Mouse (Mus musculus): ENCODE data around the gene Apoc4. TPM values are rescaled to one million over a fixed set of nuclear protein-coding genes. Genes with fewer than 3 reads are reported as not detected.

Gene Apoc4
- polyA plus RNA-seq, 2 experiments from 2014 or later: 0.44 TPM; not detected in 1

DNA sequence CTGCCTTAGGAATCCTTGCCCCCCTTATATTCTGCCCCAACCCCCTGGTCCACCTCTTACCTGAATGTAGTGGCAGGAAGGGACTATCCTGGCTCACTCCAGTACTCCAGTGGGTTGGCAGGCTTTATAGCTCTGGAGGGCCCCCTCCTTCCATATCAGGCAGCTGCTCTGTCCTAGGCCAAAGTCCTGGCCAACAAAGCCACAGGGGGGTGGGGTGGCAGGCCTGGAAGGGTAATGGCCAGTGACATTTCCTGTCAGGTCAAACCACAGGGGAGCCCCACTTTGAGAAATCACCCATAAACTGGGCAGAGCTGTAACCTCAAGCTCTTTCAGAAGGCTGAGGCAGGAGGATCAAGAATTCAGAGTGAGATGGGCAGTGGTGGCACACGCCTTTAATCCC lies 4.6 kb downstream of the Apoc4 start:
- ATAC-seq: no peak

DNA sequence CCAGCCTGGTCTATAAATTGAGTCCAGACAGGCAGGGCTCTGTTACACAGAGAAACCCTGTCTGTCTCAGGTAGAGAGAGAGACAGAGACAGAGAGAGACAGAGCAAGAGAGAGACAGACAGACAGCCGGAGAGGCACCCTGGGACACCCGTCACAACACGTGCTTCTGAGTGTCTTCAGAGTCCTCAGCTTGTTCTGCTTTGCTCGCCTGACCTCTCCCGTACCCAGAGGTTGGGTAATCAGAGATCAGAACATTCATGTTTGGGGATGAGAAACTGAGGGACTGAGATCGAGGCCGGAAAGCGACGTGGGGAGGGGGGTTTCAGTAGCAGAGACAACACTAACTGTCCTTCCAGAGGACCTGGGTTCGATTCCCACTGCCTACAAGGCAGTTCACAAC lies 5.5 kb downstream of the Apoc4 start:
- no peak for ATAC-seq

GRCm38 (mm10) chr7:19673083-19673699 lies 8.1 kb downstream of the Apoc4 start:
- no peak for ATAC-seq

DNA sequence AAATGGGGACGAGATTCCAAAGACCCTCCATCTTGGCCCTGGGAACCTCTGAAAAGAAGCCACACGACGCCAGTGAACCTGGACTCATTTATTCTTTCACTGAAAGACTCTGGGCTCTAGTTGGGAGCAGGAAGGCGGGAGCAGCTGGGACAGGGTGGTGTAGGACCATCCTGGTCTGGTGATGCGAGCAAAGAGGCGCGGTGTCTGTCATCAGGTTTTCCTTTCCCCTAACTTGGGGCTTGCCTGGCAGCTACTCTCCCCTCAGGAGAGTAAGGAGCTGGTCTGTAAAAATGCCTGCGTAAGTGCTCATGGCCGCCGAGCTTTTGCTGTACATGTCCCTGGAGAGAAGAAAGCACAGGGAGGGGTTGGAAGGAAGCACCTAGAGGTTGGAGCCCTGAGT lies 9.8 kb downstream of the Apoc4 start:
- ATAC-seq: no peak

DNA sequence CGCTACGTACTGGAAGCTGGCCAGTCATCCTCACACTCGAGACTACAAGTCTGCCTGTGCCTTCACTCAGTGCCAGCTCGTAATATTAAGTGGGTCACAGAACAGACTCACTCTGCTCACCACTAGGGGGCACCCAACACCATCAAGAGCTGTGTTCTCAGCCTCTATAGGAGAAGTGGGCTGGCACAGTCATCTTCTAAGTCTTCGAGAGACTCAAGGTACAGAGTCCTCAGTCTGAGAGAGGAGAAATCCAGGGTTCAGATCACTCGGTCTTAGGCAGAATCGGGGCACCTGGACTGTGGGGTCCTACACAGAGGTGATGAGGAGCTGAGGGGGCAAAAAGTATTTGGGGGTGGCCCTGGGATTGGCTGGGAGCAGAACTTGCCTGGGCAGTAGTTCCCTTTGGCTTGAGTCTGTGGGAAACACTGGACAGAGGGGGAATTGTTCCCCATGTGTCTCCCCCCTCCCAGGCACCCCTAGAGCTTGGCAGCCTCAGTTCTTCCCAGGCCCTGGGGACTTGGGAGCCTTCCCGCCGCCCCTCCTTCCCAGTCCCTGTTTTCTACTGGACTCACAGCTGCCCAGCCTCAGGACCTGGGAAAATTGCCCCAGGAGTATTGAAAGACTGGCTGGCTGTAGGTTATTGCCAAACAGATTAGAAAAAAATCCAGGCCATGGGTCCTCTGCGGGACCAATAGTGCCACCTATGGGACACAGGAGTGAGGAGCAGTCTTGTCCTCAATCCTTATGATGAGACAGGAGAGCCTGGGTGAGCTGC lies 12.1 kb downstream of the Apoc4 start:
- peak; percentile 56 for ATAC-seq

DNA sequence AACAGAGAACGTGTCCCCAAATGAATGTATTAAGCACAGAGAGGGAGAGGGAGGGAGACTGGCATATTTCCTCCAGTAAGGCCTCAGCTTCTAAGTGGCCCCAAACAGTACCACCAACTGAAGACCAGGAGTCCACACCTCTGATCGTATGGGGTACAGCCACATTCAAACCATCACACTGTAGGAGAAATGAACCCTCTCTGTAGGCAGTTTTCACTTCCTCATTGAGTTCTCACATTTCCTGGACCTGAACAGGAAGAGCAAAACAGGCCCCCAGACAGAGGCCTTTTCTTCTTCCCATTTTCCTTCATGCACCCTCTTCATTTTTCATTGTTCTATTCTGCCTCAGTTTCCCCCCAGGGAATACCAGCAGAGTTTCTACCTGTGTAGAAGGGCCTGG lies 13.8 kb downstream of the Apoc4 start:
- no peak for ATAC-seq

GRCm38 (mm10) chr7:19666750-19667149 lies 14.5 kb downstream of the Apoc4 start:
- no peak for ATAC-seq

DNA sequence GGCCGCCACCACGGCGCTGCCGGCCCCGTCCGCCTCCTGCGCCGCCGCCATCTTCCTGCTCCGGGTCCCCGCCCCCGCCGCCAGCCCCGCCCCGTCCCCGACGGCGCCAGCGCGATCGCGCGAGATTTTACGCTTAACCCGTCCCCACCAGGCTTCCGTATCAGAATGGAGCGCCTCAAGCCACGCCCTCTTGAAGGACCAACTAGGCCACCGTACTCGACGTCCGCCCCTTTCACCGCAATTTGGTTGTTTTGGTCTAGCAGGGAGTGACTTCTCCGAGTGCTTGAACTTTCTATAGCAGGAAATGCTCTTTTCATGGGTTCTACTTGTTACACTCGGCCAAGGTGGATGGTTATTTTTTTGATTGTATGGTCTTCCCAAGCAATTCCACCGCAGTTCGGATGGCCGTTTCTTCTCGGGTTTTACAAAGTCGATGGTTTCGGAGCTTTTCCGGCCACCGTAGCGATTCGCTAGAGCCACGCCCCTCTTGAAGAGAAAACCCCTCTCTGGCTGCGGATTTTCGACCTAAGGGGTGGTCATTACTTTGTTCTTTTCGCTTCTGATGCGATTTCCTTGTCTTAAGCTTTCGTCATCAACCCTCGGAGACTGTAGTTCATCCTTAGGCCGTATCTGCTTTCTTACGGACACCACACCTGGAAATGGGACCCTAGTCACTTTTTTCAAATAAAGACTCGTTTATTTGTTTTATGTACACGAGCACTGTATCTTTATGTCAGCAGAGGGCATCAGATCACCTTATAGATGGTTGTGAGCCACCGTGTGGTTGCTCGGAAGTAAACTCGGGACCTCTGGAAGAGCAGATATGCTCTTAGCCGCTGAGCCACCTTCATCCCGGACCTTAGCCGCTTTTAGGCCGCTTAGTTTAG lies 16.1 kb downstream of the Apoc4 start, which contains the start of gene Clptm1:
Gene Clptm1 (minus strand): TSS at position 79 of the 887 bp plus-strand sequence.
- peak; percentile 64 for ATAC-seq

- ATAC-seq: peak; percentile 6
Observed at GRCm38 (mm10) chr7:19664455-19664954, 16.8 kb downstream of the Apoc4 start.

- ATAC-seq: no peak
Observed at GRCm38 (mm10) chr7:19663940-19664339, 17.3 kb downstream of the Apoc4 start.

DNA sequence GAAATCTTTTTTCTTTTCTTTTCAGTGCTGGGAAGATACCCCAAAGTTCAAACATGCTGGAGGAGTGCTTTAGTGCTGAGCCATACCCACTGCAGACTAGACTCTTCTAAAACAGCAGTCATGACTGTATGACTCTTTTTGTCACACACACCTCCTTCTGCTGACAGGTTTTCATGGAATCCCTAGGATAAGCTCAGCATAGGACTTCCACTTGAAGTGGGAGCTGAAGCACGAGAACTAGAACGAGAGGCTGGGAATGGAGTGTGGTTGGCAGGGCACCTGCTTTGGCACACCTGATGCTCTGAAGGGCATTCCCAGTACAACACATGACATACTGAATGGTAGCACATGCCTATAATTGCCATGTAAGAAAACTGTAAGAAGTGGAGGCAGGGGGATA lies 28.7 kb downstream of the Apoc4 start:
- no peak for ATAC-seq

- ATAC-seq: no peak
Observed at GRCm38 (mm10) chr7:19651063-19651786, 30.1 kb downstream of the Apoc4 start.

DNA sequence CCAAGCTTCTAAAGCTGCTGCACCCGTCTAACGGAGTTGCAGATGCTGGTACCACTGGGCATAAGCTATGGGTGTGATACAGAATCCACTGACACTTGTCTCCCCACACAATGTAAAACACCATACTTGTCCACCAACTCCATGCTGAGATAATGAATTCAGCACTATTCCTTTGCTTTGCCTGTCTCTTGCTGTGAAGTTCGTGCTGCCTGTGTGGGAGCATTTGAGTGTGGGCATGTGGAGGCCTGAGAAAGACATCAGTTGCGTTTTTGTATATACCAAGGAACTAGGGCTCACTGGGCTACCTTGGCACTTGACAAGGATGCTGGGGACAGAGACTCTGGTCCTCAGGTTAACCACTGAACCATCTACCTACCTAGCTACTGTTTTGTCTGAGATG lies 40.1 kb downstream of the Apoc4 start:
- ATAC-seq: no peak

DNA sequence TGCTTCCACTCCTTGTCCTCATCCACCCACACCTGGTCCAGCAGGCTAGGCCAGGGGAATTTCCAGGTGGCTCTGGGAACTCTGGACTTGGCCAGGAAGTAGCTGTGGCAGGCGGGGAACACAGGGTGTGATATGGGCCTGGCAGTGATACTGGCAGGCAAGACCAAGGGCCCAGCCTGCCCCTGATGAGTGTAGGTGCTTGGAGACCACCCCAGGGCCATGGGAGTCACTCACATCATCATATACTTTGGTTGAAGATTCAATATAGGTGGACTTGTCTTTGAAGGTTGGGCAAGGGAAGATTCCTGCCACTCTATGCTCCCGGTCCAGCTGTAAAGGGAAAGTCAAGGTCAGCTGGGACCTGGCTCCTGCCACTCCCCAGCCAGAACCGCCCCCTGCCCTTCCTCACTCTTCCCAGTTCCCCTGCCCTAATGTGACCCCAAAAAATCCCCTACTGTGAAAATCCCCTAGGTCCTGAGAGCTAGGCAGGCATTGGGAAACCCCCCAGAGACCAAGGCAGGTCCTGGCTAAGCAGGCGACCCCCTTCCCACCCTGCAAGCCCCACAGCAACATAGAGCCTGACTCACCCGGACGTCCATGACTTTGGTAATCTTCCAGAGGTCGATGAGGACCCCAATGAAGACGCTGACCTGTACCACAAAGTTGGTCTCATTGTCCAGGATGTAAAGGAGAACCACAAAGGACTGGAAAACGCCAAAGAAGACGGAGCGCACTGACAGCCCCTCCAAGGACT lies 46.0 kb downstream of the Apoc4 start:
- no peak for ATAC-seq

GRCm38 (mm10) chr7:19634591-19634990 lies 46.7 kb downstream of the Apoc4 start:
- ATAC-seq: no peak

DNA sequence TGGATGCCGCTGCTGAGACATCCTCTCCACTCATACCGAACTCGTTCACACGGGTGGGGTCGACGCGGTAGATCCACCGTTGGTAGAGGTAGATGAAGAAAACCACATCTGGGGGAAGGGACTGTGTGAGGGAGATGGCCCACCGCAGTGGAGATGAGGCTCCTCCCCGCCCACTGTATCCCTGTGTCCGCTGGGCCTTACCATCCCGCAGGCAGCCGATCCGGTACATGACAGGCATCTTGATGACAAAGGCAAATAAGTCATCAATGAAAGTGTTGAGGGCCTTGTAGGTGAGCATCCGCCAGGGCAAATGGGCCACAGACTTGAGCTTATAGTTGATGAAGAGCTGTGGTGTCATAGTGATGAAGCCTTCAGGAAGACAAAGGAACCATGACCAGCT lies 47.4 kb downstream of the Apoc4 start:
- no peak for ATAC-seq

DNA sequence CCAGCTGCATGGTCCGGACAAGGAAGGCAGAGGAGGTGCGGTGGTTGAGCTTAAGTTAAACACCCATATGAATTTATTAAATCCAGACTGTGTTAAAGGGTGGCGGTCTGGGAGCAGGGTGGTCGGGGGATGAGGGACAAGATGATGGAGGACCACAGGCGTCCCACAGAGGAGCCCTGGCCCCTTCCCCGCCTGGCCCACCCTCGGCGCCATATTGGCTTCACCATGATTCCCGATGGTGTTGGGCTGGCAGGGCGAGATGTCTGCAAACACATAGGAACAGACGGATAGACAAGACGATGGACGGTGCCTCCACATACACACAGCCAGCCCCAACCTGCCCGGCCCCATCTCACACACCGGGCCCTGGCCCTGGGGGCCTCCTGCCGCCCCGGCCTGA lies 48.1 kb downstream of the Apoc4 start:
- ATAC-seq: no peak

GRCm38 (mm10) chr7:19632720-19633119 lies 48.6 kb downstream of the Apoc4 start:
- no peak for ATAC-seq

DNA sequence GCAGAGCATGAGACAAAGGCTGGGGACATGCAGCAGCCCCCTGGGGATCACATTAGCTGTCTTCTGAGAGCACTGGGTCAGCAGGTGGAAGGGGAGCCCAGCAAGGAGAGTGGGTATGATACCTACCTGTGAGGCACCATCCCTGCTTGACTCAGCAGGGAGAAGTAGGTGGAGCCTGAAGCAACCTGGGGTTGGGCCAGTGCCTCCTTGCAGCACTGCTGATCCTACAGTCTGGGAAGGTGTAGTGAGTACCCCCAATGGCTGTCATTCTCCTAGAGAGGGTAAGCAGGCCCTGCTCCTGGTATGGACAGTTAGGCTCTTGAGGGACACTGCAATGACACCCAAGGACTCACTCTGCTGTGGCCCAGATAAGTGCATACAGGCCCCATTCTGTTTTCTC lies 49.0 kb downstream of the Apoc4 start:
- no peak for ATAC-seq

GRCm38 (mm10) chr7:19629361-19629734 lies 51.9 kb downstream of the Apoc4 start, which contains the start of gene Relb:
Relb (minus strand) TSS chr7:19629438.
- ATAC-seq: peak; percentile 6

DNA sequence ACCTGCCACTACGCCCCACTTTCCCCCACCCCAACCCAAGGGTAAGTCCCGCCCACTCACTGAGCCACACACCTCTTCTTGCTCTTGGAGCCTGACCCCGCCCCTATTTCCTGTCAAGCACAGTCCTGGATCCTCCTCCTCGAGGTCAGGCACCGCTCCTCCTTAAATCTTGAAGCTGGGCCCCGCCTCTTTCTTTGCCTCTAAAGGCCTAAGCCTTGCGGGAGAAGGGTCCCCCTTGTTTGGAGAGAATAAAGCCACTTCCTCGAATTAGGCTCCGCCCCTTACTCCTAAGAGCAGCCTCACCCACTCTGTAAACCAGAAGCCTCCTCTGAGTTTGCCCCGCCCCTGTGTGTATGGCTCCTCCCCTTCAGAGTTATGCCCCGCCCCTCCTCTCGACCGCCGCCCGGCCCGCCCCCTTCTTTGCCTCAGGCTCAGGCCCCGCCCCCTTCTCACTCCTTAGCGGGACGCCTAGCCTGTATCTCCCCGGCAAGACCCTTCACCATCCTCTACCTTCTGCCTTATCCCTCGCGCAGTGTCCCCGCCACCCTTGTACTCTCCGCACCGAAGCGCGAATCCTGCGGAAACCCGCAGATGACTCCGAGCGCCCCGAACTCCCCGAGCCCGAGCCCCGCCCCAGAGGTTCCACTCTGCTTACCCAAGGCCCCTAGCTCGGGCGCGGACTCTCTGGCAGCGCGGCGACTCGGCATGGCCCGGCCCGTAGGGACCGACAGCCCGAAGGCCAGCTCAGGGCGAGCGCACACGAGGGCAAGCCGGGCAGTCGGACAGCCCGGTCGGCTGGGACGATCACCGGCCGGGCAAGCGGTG lies 52.5 kb downstream of the Apoc4 start:
- peak; percentile 86 for ATAC-seq

Measured in activated CD4-positive, CD25-positive, alpha-beta regulatory T cell, adult 4 months (primary cell).